Mouse (Mus musculus): ENCODE measurements around the gene Wdr60. TPM values are rescaled to one million over a fixed set of nuclear protein-coding genes. Genes with fewer than 3 reads are reported as not detected.
A peak's percentile ranks its signal among the peaks of the same experiment; 100 is the strongest.
"Not testable (repeated sequence)": the region's sequence is repeated elsewhere in the genome, so short reads cannot be mapped to it uniquely, and the experiment has no call there.

Wdr60 gene
- polyA plus RNA-seq (2015; fragmentation: Nextera tagmentation; extraction: Ambion mirVana), result 6.7 and 9.5 TPM in 2 replicates

- DNase-seq (ENCODE audit: low spot score), result peak; percentile 88
Observed at GRCm38 (mm10) chr12:116262555-116263341, at the start of gene Wdr60. TSS of gene Wdr60 (minus strand) at chr12:116263022.

DNA sequence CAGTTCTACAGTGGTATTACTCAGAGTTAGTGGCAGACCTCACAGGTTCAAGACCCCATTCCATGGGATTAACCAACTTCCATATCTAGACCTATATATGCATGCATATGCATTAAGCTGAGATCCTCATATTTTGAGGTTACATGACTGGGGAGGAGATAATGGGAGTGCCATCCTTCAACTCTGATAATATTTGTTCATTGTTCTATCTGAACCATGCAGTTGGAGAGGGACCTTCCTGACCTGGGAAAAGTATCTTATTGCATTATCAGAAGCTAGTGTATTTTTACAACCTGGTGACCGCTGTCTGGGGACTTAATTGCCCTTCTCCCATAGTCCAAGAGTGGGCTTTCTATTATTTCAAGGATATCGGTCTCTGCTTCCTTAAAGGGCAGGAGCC is 45.8 kb upstream of the Wdr60 start:
- no peak for DNase-seq (ENCODE audit: low spot score)

- DNase-seq (ENCODE audit: low spot score), result no peak
Observed at GRCm38 (mm10) chr12:116307870-116308269, 45.0 kb upstream of the Wdr60 start.

DNA sequence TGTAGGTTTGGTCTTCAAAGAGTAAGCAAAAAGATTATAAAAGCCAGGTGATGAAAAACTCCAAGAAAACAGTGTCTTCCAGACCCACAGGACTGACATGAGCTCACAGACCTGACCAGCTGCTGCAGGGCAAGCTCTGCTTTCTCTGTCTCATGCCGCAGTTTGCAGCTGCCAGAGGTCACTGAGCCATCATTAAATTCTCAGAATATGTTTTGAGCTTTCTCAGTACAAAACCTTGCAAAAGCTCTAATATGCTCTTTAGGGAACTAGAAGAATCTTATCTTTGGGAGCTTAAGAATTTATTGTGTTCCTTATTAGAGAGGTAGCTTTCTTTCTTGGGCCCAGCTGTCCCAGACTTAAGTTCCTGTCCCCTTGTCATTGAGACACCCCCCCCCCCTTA is 43.2 kb upstream of the Wdr60 start:
- no peak for DNase-seq (ENCODE audit: low spot score)

- DNase-seq (ENCODE audit: low spot score), result no peak
Observed at GRCm38 (mm10) chr12:116302181-116302580, 39.4 kb upstream of the Wdr60 start.

- no peak for DNase-seq (ENCODE audit: low spot score)
Observed at GRCm38 (mm10) chr12:116299906-116300305, 37.1 kb upstream of the Wdr60 start.

- no peak for DNase-seq (ENCODE audit: low spot score)
Observed at GRCm38 (mm10) chr12:116293599-116294292, 30.9 kb upstream of the Wdr60 start.

- DNase-seq (ENCODE audit: low spot score), result no peak
Observed at GRCm38 (mm10) chr12:116293185-116293584, 30.4 kb upstream of the Wdr60 start.

- no peak for DNase-seq (ENCODE audit: low spot score)
Observed at GRCm38 (mm10) chr12:116283511-116283910, 20.7 kb upstream of the Wdr60 start.

GRCm38 (mm10) chr12:116282856-116283255 is 20.0 kb upstream of the Wdr60 start:
- DNase-seq (ENCODE audit: low spot score), result peak; percentile 24

- peak; percentile 32 for DNase-seq (ENCODE audit: low spot score)
Observed at GRCm38 (mm10) chr12:116281427-116282281, 18.8 kb upstream of the Wdr60 start.

DNA sequence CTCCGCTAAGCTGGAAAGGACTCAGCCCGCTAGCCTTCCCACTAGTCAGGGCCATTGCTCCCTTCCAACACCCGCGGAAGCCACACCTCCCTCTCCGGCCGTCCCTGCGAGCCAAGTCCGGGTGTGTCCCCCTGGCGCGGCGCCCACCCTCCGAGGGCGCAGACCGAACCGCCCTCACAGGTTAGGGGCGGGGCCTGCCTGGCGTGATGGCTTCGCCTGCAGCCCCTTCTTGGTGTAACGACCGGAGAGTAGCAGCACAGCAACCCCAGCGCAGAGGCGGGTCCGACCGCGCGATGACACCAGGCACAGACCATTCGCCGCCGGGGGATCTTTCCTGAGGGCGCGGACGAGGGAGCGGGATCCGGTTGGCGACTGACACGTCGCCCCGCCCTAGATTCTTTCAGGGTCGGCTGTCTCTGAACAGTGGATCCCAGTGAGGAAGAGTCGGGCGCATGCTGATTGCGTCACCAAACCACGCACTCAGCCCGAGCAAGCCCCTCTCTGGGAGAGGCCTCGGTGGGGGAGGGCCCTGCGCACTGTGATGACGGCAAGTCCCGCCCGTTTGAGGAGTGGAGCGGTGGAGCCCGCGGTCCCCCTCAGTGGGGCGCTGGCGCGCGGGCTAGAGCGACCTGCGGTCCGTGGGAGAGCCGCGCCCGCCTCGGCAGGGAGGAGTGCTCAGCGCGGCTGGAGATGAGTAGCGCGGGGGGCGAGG is 18.0 kb upstream of the Wdr60 start, which contains the start of gene Esyt2:
Esyt2 (plus strand) TSS at position 544 of the 712 bp plus-strand sequence.
- peak; percentile 99 for DNase-seq (ENCODE audit: low spot score)

DNA sequence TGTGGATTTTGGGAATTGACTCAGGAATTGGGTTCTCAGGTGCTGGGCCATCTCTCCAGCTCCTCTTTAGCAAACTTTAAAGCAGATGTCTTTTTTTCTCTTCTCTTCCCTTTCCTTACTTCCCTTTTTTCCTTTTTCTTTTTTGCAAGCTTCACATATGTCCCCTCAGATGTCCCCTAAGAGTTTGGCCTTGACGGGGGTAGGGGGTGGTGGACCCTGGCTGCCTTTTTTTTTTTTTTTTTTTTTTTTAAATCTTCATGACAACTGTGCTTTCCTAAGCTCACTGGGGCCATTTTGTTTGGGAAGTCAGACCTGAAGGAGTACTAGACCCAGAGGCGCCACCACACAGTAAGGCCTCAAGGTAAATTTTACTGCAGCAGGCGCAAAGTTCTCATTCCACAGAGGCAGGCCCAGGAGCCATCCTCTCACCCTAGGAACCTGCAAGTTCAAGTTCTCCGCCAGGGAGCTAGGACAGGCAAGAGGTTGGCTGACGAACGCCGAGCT is 17.4 kb upstream of the Wdr60 start:
- DNase-seq (ENCODE audit: low spot score), result no peak

GRCm38 (mm10) chr12:116279181-116279580 is 16.4 kb upstream of the Wdr60 start:
- no peak for DNase-seq (ENCODE audit: low spot score)

GRCm38 (mm10) chr12:116278541-116278940 is 15.7 kb upstream of the Wdr60 start:
- DNase-seq (ENCODE audit: low spot score), result no peak

DNA sequence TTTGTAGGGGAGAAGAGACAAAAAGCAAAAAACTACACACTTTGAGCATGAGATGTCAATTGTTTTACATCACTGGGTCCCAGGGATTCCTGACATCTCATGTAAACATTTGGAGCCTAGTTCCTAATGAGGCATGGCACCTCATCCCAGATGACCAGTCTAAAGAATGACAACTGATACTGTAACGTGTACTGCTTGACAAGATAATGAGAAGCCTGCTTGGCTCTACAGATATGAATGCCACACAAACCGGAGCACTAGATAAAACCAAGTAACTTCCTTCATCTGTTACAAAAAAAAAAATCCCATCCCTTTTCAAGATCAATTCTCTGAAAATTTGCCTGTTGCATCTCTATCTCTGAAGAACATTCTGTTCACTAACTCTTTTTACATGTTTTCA is 14.1 kb upstream of the Wdr60 start:
- DNase-seq (ENCODE audit: low spot score), result no peak

DNA sequence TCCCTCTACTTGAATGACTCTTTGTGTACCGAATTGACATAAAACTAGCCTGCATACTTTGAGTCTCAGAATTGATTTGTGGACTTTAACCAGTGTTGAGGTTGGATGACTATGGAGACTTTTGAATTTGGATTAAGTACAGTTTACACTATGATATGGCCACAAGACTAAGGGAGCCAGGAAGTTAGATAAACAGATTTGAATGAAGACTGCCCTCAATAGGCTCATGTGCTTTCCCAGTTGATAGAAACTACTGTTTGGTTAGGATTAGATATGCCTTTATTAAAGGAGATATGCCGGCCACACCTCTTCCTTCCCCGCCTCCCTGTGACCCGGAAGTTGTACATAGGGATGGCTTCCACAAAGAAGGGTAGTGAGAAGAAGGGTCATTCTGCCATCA is 12.8 kb upstream of the Wdr60 start:
- DNase-seq (ENCODE audit: low spot score), result no peak

GRCm38 (mm10) chr12:116275086-116275485 is 12.3 kb upstream of the Wdr60 start, which contains the start of gene Gm11027:
TSS of gene Gm11027 (plus strand) at chr12:116275386.
- DNase-seq (ENCODE audit: low spot score), result not testable (repeated sequence)

DNA sequence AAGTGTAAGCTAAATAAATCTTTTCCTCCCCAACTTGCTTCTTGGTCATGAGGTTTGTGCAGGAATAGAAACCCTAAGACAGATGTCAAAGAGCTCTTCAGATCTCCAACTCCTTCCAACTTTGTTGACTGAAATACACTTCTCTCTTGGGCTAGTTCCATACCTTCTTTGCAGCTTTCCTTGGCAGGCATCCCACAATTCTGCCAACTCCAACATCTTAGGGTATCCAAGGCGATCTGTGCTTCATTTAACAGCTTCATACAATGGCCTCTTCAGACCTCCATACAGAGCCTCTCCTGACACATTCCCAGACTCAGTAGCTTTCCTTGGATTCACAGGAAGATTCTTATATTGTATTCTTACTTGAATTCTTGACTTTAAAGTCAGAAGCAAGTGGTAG is 10.9 kb upstream of the Wdr60 start:
- DNase-seq (ENCODE audit: low spot score), result no peak

DNA sequence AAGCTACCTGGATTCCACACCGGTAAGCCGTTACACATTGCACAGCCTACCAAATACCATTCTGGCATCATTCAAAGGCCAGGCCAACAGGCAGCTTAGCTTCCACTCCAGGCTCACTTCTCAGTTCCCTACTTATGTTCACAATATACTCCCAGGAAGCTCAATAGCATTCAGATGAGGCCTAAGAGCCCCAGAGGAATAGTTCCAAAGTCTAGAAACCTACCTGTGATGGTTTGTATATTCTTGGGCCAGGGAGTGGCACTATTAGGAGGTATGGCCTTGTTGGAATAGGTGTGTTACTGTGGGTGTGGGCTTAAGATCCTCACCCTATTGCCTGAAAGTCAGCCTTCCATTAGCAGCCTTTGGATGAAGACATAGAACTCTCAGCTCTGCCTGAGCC is 8.2 kb upstream of the Wdr60 start:
- DNase-seq (ENCODE audit: low spot score), result no peak

DNA sequence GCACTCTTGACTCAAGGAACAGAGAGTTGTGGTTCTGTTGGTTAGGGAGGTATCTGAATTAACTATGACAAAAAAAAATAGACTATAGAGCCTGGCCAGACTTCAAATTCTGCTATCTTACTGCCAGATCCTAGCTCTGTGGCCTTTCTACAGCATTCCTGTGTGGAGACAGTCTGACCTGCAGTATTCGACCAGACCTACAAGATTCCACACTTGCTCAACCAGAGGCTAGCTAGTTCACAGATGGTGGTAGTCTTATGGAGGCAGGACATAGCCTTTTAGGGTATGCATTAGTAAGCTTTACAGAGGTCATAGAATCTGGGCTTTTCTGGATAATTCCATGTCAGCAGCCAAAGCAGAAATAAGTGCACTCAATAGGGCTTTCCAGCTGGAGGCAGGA is 7.7 kb upstream of the Wdr60 start:
- DNase-seq (ENCODE audit: low spot score), result no peak

Data from thymus, postnatal 0 days (tissue).